Mouse (Mus musculus) heart, postnatal 0 days (tissue): ENCODE data around the gene Efcab12.

Experiments
- CTCF ChIP-seq: IDR thresholded peaks from 2 replicates; pipeline ENCODE4 v1.5.1; 2016; ENCODE audit warnings: antibody characterized with exemption, control low read depth, low read depth
- EP300 ChIP-seq: IDR thresholded peaks from 2 replicates; pipeline ENCODE4 v1.6.1; 2016; ENCODE audit warnings: antibody characterized with exemption, low read depth

GRCm38 (mm10) chr6:115833861-115834260, 4.4 kb downstream of the Efcab12 start:
- TF ChIP-seq EP300, result no peak
- TF ChIP-seq CTCF, result no peak
